Mouse (Mus musculus) common myeloid progenitor, adult 5-6 weeks (primary cell): ENCODE results near the gene Bcar3. TPM values are rescaled to one million over a fixed set of nuclear protein-coding genes. Genes with fewer than 3 reads are reported as not detected.

ENCODE experiments used
- ATAC-seq: replicated peaks from 2 replicates; pipeline ENCODE4 v1.8.0; 2016; ENCODE audit warnings: low read depth, mild to moderate bottlenecking, moderate TSS enrichment, inconsistent platforms; ENCODE audit not compliant: poor library complexity, severe bottlenecking
- total RNA-seq: library from RNA; stranded (forward); fragments of 200-1000, 187-1606 nt; gene quantifications from 2 replicates; pipeline ENCODE4 v1.2.3, GENCODE M21; 2017

Gene Bcar3
- total RNA-seq, 1 experiment from 2014 or later = 1.0 TPM

- ATAC-seq = no peak
Observed at GRCm38 (mm10) chr3:122473523-122474034, 179.6 kb downstream of the Bcar3 start.

DNA sequence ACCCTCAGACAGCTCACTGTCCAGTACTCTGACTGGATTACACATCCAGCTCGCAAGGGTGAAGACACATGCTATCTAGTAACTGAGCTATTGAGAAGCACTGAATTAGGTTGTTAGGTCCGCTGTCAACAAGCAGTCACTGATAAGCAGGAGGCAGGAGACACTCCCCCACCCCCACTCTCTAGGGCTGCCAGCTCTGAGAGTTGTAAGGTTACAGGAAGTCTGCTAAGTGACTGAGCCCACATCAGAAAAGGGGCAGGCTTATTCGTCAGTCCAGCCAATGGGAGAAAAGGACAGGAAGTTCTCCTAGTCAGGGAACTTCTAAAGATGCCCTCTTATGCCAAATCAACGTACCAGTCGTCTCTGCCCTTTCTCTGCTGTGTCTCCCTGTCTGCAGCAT lies 180.1 kb downstream of the Bcar3 start:
- ATAC-seq = peak; percentile 98

GRCm38 (mm10) chr3:122474796-122475195 lies 180.9 kb downstream of the Bcar3 start:
- no peak for ATAC-seq

DNA sequence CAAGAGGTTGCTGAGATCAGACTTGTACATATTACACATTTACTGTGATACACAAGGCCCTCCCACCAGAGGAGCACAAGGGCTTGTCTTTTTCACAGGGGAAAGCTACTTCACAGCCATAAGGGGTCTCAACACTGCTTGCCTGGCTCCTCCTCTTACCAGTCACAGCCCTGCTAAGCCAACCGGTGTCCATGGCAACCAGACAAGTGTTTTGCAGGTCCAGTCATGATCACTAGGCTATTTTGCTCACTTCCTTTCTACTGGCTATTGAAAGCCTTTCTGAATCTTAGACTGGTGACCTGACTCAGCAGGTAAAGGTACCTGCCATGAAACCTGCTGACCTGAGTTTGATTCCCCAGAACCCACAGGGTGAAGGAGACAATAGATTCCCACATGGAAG lies 181.8 kb downstream of the Bcar3 start:
- ATAC-seq = no peak

- ATAC-seq = no peak
Observed at GRCm38 (mm10) chr3:122476656-122477055, 182.7 kb downstream of the Bcar3 start.

DNA sequence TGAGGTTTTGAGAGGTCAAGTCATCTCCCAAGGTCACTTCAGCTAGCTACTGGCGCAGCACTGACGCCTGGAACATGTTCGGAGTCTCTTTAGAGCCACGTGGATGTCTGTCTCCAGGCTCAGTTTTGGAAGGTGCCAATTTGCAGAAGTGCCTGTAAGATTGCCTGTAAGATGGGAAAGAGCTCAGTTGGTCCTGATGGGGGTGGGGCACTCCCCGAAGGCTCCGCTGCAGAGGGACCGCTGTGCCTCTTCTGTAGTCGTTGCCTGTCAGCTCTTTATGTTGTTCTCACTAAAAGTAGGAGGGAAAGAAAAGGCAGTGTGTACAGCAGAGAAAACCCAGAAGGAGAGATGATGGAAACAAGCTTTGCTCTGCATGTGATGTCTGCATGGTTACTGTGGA lies 183.6 kb downstream of the Bcar3 start:
- no peak for ATAC-seq

DNA sequence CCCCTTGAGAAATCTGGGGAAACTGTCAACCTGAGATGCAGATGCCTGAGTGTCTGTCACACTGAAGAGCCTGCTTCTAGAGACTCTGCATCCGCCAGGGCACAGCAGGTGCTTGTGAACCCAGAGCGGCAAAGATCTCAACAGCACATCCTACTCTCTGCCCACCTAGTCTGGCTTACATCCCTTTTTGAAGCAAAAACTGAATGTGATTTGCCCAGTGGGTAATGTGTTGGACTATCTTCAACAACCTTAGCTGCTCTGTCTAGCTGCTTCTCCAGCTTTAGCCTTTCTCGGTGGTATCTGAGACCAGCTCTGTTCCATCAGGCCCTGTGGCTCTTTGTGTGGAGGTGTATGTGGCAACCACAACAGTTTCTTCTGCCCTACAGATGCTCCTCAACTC lies 184.8 kb downstream of the Bcar3 start:
- no peak for ATAC-seq

DNA sequence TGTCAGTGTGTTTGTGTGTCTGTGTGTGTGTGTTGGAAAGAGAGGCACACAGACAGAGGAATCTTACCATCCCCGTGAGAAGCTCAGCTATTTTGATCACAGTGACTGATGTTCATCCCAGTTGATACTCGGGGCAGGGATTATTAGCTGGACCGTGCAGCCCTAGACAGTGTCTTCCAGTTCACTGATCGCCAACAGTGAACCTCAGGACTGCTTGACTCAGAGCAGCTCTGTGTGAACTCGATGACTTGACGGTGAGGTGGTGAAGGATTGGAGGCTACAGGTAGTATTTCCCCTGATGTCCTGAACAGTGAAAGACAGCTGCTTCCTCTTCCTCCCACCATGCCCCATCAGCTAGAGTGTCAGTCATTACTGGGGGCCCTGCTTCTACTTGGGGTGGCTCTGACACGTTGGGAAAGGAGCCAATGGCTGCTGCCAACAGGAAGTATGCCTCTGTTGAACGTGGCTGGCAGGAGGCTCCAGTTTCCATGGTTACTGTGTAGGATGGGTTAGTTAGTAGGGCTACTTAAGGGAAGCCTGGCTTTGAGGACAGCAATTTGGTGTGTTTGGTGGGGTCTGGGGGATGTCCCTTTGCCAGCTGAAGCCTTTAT lies 186.2 kb downstream of the Bcar3 start:
- ATAC-seq = peak; percentile 78

DNA sequence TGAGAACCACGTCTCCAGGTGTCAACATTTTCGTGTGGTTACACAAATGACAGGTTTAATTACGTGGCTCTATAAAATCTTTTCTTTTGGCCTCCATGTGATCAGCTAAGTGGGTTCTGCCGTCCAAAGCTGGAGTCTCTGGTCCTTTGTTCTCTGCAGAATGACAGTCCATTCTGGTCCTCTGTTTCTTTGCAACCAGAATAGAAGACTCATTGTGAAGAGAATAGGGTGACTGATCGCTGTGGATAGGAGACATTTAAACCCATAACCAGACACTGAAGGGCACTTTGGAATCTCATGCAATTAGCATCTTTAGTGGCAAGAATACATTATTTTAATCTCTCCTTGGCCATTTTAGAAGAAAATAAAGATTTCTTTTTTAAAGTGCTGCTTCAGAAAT lies 187.1 kb downstream of the Bcar3 start:
- no peak for ATAC-seq

- ATAC-seq = no peak
Observed at GRCm38 (mm10) chr3:122481891-122482739, 188.2 kb downstream of the Bcar3 start.

DNA sequence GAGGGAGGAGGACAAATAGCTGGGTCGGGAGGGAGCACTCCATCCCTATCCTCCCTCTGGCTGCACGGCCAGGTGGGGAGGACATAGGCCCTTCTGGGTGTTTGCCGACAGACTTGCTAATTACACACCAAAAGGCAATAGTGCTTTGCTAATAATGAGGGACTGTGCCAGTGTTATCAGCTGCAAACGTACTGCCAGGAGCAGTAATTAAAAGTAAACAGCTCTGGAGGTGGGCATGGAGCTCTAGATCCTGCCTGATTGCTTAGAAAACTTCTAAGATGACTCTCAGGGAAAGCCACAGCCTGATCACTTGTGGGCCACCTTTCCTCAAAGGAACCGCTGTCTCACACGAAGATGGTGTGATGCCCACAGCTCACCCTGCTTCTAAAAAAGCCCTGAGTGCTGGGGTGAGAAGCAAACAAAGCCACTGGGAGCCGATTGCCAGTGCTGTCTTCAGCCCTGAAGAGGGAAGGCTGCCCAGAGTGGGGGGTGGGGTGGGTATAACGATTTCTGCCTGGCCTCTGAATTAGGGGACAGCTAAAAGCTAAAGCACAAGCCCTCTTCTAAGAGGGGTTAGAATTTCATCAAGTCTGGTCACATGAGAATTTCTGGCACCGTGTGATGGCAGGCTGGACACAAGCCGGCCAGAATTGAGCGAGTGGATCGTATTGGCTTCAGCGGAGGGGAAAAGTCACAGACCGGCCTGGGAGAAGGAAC lies 189.3 kb downstream of the Bcar3 start:
- ATAC-seq = no peak

DNA sequence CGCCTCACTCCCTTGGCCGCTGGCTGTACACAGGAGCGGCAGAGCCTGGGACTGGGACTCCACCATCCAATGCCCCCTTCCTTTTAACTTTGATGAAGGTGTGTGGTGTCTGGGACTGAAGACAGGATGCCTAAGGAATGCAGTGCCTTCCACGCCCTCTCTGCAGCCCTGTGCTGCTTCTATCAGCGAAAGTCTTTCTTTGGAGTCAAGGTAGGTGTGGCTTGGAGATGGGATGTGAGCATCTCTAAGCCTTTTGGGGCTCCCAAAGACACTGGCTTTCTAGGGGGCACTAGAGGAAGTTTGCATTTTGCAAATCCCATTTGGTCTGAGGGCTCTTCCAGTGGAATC lies 189.8 kb downstream of the Bcar3 start:
- ATAC-seq = no peak

DNA sequence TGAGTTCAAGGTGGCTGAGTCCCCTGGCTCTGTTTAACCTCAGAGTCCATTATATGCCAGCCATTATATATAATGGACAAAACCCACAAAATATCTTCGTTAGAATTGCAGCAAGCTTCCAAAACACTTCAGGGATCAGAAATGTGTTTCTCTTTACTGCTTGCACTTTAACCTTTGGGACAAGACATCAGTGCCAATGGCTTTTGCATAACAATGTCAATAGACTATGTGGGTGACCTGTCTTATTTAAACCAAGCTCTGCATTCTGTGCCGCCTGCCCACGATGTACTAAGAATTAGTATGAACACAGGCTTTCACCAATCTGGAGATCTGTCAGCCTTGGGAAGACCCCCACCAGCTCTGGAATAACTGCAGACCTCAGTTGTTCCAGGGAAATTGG lies 190.4 kb downstream of the Bcar3 start:
- ATAC-seq = no peak

GRCm38 (mm10) chr3:122485699-122486098 lies 191.8 kb downstream of the Bcar3 start:
- no peak for ATAC-seq

DNA sequence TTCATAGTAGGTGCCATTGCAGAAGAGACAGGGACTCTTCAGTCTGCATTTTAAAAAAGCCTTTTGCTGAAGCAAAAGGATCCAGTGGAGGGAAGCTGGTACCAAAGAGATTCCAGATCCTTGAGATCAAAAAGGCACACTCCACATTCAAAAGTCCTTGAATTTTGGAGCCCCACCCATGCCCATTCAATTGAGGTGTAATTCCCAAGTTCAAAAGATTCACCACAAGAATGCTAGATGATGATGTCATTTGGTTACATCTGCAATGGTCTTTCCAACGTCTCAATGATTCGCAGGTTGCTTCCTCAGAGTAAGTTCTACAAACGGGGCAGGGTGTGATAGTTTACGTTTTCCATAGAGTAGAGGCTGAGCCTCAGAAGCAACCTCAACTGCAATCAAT lies 192.3 kb downstream of the Bcar3 start:
- ATAC-seq = no peak

GRCm38 (mm10) chr3:122488051-122488754 lies 194.3 kb downstream of the Bcar3 start:
- no peak for ATAC-seq

GRCm38 (mm10) chr3:122490574-122490973 lies 196.6 kb downstream of the Bcar3 start:
- no peak for ATAC-seq

GRCm38 (mm10) chr3:122492006-122492405 lies 198.1 kb downstream of the Bcar3 start:
- no peak for ATAC-seq

- no peak for ATAC-seq
Observed at GRCm38 (mm10) chr3:122492872-122493615, 199.1 kb downstream of the Bcar3 start.

DNA sequence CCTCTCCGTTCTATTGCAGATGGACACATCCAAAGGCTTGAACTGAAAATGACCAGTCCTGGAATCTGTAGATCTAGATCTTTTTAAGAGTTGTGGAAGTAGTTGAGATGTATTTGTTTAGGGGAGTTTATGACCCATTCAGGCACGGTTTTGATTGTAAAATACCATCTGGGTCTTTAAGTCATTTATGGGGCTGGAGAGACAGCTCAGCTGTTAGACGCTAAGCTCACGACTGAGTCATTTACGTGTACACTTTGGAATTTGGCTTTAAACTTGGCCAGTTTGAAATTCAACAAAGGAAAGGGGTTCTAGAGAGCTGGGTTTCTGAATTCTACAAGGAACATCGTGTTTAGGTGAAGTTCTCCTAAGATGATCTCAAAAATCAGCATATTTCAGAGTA lies 200.8 kb downstream of the Bcar3 start:
- ATAC-seq = no peak
